Mouse (Mus musculus) left cerebral cortex, postnatal 25 days (tissue): ENCODE results near the gene Hoxd9. TPM values are rescaled to one million over a fixed set of nuclear protein-coding genes. Genes with fewer than 3 reads are reported as not detected.

Source experiments
- DNase-seq, 2 experiments: peaks; one replicate each; pipeline ENCODE4 v3.0.0; 2022; ENCODE audit warnings: low spot score in 2 of 2, mixed read lengths in 1 of 2
- intact Hi-C: fragments of 180-260 bp; cut with DNase I; formaldehyde crosslinking; loops from one replicate; pipeline ENCODE4 v1.15.1; 2025
- total RNA-seq, 2 experiments: library from RNA; stranded (reverse); gene quantifications; 2 replicates each; pipeline ENCODE4 v1.2.3; 2021

The Hoxd9 gene
- total RNA-seq, 2 experiments from 2014 or later, result not detected

- intact Hi-C loops, result loop anchor here (10.0 kb wide), 1 partner anchor 893 kb away; the partner anchor contains the start of gene Chn1
- DNase-seq, result no peak
These were observed 30.2 kb upstream of the Hoxd9 start for GRCm38 (mm10) chr2:74667191-74667841.

DNA sequence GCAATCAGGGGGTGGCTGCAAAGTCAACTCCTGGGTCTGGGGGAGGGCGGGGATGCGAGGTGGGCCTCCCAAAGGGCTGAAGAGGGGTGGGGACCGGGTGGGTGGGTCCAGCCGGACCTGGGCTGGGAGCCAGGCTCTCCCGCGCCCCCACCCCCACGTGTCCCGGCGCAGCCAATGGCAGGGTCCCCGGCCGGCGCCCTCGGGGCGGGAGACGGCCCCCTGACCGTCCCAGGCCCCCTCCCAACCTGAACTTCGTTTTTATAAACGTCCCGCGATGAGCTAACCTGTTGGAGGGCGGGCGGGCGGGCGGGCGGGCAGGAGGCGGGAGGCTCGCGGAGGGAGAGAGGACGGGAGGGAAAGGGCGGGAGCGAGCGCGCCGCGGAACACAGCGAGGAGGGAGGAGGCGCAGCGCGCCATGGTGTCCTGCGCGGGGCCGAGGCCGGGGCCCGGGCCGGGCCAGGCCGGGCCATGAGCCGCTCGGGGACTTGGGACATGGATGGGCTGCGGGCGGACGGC is 29.6 kb upstream of the Hoxd9 start, which contains the start of gene Hoxd13:
Gene Hoxd13, plus strand, starts transcription at position 469 of the 516 bp plus-strand sequence.
- intact Hi-C loops, result loop anchor here (10.0 kb wide), 1 partner anchor 893 kb away; the partner anchor contains the start of gene Chn1
- DNase-seq, result no peak

- DNase-seq, result no peak
- intact Hi-C loops, result loop anchor here (10.0 kb wide), 1 partner anchor 894 kb away; the partner anchor contains the start of gene Chn1
These were observed 28.9 kb upstream of the Hoxd9 start for GRCm38 (mm10) chr2:74668370-74669229.

- intact Hi-C loops, result loop anchor here (10.0 kb wide), 1 partner anchor 894 kb away; the partner anchor contains the start of gene Chn1
- DNase-seq, result no peak
These were observed 28.3 kb upstream of the Hoxd9 start for GRCm38 (mm10) chr2:74669230-74669578.

DNA sequence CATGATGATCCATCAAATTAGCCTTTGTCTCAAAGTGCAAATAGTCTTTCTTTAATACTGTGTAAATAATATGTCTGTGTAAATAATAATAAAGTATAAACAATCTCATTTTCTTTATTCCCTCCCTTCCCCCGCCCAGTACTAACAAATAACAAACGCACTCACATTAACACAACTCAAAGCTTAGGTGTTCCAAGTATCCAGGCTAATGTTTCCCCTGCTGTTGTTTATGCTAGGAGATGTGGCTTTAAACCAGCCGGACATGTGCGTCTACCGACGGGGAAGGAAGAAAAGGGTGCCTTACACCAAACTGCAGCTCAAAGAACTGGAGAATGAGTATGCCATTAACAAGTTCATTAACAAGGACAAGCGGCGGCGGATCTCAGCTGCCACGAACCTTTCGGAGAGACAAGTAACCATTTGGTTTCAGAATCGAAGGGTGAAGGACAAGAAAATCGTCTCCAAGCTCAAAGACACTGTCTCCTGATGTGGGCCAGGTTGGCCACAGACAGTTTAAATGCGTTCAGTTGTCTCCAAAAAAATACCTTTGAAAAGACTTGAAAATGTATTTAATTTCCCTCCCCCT is 27.8 kb upstream of the Hoxd9 start:
- intact Hi-C loops, result loop anchor here (5.0 to 10.0 kb wide), 3 partner anchors 895 to 1392 kb away; partner anchors contain the start of gene Chn1
- DNase-seq, result no peak

DNA sequence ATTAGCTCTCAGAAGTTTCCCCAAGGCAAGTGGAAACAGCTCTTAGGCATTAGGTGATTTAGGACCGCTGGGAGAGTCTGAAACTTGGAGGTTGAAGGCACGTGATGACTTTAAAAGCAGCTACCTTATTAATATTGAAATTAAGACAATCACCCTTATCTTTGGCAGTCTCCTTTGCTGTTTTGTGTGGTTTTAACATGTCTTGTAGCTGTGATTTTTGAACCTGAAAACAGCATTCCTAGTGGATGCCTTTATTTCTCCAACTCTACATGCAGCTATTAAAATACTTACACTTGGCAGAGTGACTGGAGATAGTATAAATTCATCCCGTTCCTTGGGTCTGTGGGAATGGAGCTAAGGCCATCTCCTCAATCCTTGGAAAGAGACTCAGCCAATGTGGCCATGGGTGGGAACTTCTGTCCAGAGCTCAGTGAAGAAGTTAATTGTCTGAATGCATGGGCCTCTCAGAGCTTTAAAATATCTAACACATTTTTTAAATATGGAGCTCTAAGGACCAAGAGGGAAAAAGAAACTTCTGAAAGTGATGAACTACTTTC is 26.8 kb upstream of the Hoxd9 start:
- intact Hi-C loops, result loop anchor here (5.0 kb wide), 2 partner anchors 1103 to 1393 kb away; no protein-coding TSS in a partner anchor
- DNase-seq, result no peak

DNA sequence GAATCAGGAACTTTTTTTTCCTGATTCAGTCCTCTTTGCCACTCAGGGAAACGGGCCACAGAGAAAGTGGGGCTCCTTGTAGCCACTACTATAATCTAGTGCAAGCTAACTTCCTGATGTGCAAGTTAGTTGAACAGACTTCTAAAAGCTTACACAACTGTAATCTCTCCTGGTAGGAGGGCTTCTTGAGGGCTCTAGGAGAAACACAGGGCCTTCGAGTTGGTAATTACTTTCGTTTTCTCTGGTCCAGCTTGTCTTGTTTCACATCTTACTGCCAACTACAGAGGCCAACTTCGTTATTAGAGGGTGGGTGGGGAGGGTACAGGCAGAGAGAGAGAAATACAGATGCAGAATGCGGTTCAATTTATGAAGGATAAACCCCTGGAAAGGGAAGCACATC is 25.7 kb upstream of the Hoxd9 start:
- no peak for DNase-seq
- intact Hi-C loops, result loop anchor here (5.0 kb wide), 2 partner anchors 1105 to 1395 kb away; no protein-coding TSS in a partner anchor

- intact Hi-C loops, result loop anchor here (5.0 kb wide), 2 partner anchors 1105 to 1395 kb away; no protein-coding TSS in a partner anchor
- no peak for DNase-seq
These were observed 24.8 kb upstream of the Hoxd9 start for GRCm38 (mm10) chr2:74672481-74673362.

DNA sequence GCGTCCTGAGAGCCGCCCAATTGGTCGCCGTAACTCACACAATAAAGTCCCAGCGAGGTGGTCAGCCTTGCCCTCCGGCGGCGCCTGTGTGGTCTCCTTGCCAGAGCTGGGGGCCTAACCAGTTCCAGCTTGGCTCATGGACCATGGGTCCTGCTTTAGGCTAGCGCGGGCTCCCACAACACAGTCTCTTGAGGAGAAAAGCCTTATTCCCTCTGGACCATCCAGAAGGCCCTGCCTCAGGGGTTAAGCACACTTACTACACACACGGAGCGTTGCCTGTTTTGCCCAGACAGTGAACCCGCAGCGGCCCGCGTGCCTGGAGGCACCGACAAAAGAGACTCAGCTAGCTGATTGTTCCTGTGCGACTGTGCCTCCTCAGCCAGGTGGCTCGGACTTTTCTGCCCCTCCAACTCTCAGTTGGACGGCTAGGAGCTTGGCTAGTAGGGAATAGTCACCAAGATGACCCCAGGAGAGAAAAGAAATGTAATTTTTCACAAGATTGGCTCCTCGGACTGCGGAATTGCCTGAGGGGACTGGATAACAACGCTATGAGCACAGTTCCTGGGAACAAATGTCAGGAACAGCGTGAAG is 23.6 kb upstream of the Hoxd9 start:
- no peak for DNase-seq
- intact Hi-C loops, result loop anchor here (5.0 kb wide), 2 partner anchors 1107 to 1397 kb away; no protein-coding TSS in a partner anchor

DNA sequence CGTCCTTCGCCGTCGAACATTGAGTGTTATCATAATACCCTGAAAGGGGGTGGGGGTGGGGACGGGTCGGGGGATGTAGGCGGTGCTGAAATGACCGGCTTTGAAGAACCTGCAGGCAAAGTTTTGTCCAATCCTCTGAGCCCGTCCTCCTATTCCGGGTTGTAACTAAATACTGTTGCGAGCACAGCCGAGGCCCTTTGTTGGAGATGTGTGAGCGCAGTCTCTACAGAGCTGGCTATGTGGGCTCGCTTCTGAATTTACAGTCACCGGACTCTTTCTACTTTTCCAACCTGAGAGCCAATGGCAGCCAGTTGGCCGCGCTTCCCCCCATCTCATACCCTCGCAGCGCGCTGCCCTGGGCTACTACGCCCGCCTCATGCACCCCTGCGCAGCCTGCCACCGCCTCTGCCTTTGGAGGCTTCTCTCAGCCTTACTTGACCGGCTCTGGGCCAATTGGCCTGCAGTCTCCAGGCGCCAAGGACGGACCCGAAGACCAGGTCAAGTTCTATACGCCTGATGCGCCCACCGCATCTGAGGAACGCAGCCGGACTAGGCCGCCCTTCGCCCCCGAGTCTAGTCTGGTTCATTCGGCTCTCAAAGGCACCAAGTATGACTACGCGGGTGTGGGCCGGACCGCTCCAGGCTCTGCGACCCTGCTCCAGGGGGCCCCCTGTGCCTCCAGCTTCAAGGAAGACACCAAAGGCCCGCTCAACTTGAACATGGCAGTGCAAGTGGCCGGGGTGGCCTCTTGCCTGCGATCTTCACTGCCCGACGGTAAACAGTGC is 22.5 kb upstream of the Hoxd9 start, which contains the start of gene Hoxd12:
Gene Hoxd12, plus strand, starts transcription at position 133 of the 785 bp plus-strand sequence.
- intact Hi-C loops, result loop anchor here (5.0 kb wide), 2 partner anchors 1108 to 1398 kb away; no protein-coding TSS in a partner anchor
- no peak for DNase-seq

GRCm38 (mm10) chr2:74675666-74676282 is 21.8 kb upstream of the Hoxd9 start:
- DNase-seq, result no peak
- intact Hi-C loops, result no loop called here

GRCm38 (mm10) chr2:74676376-74677052 is 21.0 kb upstream of the Hoxd9 start:
- no peak for DNase-seq
- intact Hi-C loops, result no loop called here

GRCm38 (mm10) chr2:74677106-74677505 is 20.4 kb upstream of the Hoxd9 start:
- DNase-seq, result no peak
- intact Hi-C loops, result no loop called here

GRCm38 (mm10) chr2:74678891-74679595 is 18.5 kb upstream of the Hoxd9 start, which contains the start of gene Hoxd11:
Gene Hoxd11, plus strand, starts transcription at chr2:74679557.
- DNase-seq, result no peak
- intact Hi-C loops, result no loop called here

- no peak for DNase-seq
- intact Hi-C loops, result no loop called here
These were observed 17.9 kb upstream of the Hoxd9 start for GRCm38 (mm10) chr2:74679596-74679971.

- no peak for DNase-seq
- intact Hi-C loops, result no loop called here
These were observed 17.5 kb upstream of the Hoxd9 start for GRCm38 (mm10) chr2:74679980-74680379.
